Mouse (Mus musculus) macrophage (primary cell): Measurements from ENCODE around the gene Pkp4. TPM values are rescaled to one million over a fixed set of nuclear protein-coding genes. Genes with fewer than 3 reads are reported as not detected.

Source experiments
- H3K27ac ChIP-seq: fragments of 350-480 bp; formaldehyde crosslinking; 2 replicates; pipeline ENCODE4 v1.9.0; 2021
- H3K36me3 ChIP-seq: fragments of 350-480 bp; formaldehyde crosslinking; 2 replicates; pipeline ENCODE4 v1.9.0; 2021; ENCODE audit errors: inconsistent target
- H3K4me3 ChIP-seq: fragments of 350-480 bp; formaldehyde crosslinking; 2 replicates; pipeline ENCODE4 v1.9.0; 2021; ENCODE audit errors: inconsistent target
- H3K79me2 ChIP-seq: fragments of 350-480 bp; formaldehyde crosslinking; 2 replicates; pipeline ENCODE4 v1.9.0; 2021; ENCODE audit errors: inconsistent target
- WGBS: methylation state at CpG from one replicate; pipeline ENCODE4 v1.1.7; 2026; ENCODE audit warnings: inconsistent platforms; ENCODE audit not compliant: missing documents; 5-methylcytosine and 5-hydroxymethylcytosine counted together
- polyA plus RNA-seq: library from polyadenylated mRNA; stranded (reverse); fragments of 250-400 nt; gene quantifications from 3 replicates; pipeline ENCODE4 v1.2.4, GENCODE M21; 2018; ENCODE audit warnings: inconsistent platforms
- total RNA-seq, 78 experiments: library from RNA; depleted of rRNA; stranded (reverse); fragments of 250-400 nt; gene quantifications; 1 replicate in 9 of 78; 2 replicates in 24 of 78; 3 replicates in 43 of 78; 4 replicates in 2 of 78; pipeline ENCODE4 v1.2.4; 2018; ENCODE audit warnings: inconsistent platforms in 56 of 78

Gene Pkp4
- 100 to 1,000 TPM in 9 of 26 experiments, 10 to 100 TPM in 17; 48.9 to 172 (median 89.5) TPM for total RNA-seq (2018; cell fraction: chromatin; rRNA removed)
- total RNA-seq (2018; cell fraction: cytosol; rRNA removed), result 10 to 100 TPM; 40.1 to 61.8 (median 51.8) TPM
- 100 to 1,000 TPM in 5 of 26 experiments, 10 to 100 TPM in 21; 57.4 to 161 (median 83.1) TPM for total RNA-seq (2018; cell fraction: nucleus; rRNA removed)
- 33.2 to 69.4 TPM (median 48.4 TPM) in 3 replicates for polyA plus RNA-seq

DNA sequence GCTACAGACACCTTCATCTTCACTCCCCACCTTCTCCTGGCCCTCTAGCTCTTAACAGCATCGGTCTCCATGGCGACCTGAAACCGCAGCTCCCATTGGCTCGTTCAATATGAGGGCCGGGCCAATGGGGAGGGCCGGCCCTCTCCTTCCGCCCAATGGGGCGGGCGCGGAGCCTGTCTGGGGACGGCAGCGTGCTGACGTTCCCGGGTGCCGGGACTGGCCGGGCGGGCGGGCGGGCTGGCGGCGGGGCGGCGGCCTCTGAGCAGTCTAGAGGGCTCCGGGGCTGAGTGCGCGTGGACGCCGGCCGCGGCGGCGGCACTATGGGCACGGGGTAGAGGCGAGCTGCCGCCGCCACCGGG, at the start of gene Pkp4, which contains the start of gene Ccdc148:
Pkp4 (plus strand) TSS at position 246 of the 359 bp plus-strand sequence.
Ccdc148 (minus strand) TSS at position 79 of the 359 bp plus-strand sequence.
- Histone ChIP-seq H3K36me3 (no peaks in the 10 kb centered on the region), H3K4me3 (peak within 1 kb of the TSS; percentile 65), H3K79me2 (peaks cover 39% of the 10 kb centered on the region), H3K27ac (no peak within 1 kb of the TSS)
- WGBS, result 0% methylated on average over 17 of the region's 37 CpGs

DNA sequence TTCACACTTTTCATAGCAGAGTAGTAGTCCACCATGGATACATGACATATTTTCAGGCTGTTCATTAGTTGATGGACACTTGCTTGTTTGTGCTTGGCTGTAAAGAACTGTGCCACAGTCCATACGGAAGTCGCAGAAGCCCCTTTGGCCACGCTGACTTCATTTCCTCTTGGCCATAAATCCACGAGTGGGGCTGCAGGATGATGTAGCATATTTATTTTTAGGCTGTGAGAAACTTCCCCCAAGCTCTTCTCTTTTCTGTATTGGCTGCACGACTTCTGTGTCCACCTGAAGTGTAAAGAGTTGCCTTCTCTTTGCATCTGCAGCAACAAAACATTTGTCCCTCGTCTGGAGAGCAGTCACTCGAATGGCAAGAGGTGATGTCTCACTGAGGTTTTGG, 31.6 kb upstream of the Pkp4 start:
- H3K27ac ChIP-seq, result peak overlapping the region; percentile 60
- H3K79me2 ChIP-seq, result no peaks in the 10 kb centered on the region
- no peak overlapping the region for H3K4me3 ChIP-seq
- no peaks in the 10 kb centered on the region for H3K36me3 ChIP-seq
- 1% methylated on average over 6 of the region's 7 CpGs for WGBS

- 76% methylated on average over 8 of the region's 8 CpGs for WGBS
- Histone ChIP-seq H3K4me3 (no peak overlapping the region), H3K27ac (peak overlapping the region; percentile 60), H3K36me3 (no peaks in the 10 kb centered on the region), H3K79me2 (no peaks in the 10 kb centered on the region)
These were observed 30.8 kb upstream of the Pkp4 start for GRCm38 (mm10) chr2:59129821-59130220.

GRCm38 (mm10) chr2:59131044-59131443, 29.6 kb upstream of the Pkp4 start:
- Histone ChIP-seq H3K79me2 (no peaks in the 10 kb centered on the region), H3K4me3 (no peak overlapping the region), H3K36me3 (no peaks in the 10 kb centered on the region), H3K27ac (no peak overlapping the region)
- WGBS, result 94% methylated on average over 8 of the region's 8 CpGs

GRCm38 (mm10) chr2:59155428-59155827, 5.2 kb upstream of the Pkp4 start:
- H3K4me3 ChIP-seq, result no peak overlapping the region
- peak overlapping the region; percentile 13; the same call in 1 of the 2 replicates for H3K27ac ChIP-seq
- H3K79me2 ChIP-seq, result no peaks in the 10 kb centered on the region
- H3K36me3 ChIP-seq, result no peaks in the 10 kb centered on the region

DNA sequence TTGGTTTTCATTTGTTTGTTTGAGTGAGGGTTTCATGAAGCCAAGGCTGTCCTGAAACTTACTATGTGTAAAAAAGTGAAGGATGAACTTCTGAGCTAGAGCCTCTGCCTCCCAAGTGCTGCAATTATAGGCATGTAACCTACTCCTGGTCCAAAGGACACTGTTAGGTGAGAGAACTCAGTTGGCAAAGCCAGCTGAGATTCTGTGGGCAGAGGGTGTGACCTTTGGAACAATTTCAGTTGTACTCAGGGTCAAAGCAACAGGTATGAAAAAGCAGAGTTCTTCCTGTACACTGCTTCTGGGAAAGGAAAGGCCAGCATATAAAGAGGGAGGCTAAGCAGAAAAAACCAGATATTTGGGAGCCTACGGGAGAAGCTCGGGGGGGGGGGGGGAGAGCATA, 2.5 kb upstream of the Pkp4 start:
- H3K36me3 ChIP-seq, result no peaks in the 10 kb centered on the region
- H3K27ac ChIP-seq, result no peak overlapping the region
- WGBS, result 95% methylated on average over 2 of the region's 2 CpGs
- H3K79me2 ChIP-seq, result peaks cover 14% of the 10 kb centered on the region
- H3K4me3 ChIP-seq, result no peak overlapping the region

GRCm38 (mm10) chr2:59159961-59160604, 567 bp upstream of the Pkp4 start:
- Histone ChIP-seq H3K4me3 (peak overlapping the region; percentile 65), H3K36me3 (no peaks in the 10 kb centered on the region), H3K27ac (no peak overlapping the region), H3K79me2 (peaks cover 34% of the 10 kb centered on the region)
- WGBS, result 3% methylated on average over 16 of the region's 16 CpGs

DNA sequence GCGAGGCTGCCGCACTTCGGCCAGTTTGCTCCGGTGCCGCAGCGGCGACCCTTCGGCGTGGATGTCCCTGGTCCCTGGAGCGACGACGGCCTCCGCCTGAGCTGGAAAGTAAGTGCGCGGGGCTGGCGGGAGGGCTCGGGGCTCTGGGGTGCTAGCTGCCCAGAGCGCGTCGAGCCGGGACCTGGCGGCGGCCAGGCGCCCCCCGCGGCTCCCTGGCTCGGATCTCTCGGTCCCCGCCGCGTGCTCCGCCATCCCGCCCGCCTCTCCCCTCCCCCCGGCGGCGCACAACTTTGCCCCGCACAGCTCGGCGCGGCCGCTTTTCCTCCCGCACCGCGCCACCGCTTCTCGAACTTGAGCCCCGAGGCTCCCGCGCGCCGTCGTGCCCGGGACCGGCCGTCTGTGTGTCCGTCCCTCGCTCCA, 381 bp downstream of the Pkp4 start:
- WGBS, result 1% methylated on average over 34 of the region's 58 CpGs
- H3K4me3 ChIP-seq, result no peak overlapping the region
- H3K79me2 ChIP-seq, result peaks cover 43% of the 10 kb centered on the region
- no peak overlapping the region for H3K27ac ChIP-seq
- no peaks in the 10 kb centered on the region for H3K36me3 ChIP-seq

DNA sequence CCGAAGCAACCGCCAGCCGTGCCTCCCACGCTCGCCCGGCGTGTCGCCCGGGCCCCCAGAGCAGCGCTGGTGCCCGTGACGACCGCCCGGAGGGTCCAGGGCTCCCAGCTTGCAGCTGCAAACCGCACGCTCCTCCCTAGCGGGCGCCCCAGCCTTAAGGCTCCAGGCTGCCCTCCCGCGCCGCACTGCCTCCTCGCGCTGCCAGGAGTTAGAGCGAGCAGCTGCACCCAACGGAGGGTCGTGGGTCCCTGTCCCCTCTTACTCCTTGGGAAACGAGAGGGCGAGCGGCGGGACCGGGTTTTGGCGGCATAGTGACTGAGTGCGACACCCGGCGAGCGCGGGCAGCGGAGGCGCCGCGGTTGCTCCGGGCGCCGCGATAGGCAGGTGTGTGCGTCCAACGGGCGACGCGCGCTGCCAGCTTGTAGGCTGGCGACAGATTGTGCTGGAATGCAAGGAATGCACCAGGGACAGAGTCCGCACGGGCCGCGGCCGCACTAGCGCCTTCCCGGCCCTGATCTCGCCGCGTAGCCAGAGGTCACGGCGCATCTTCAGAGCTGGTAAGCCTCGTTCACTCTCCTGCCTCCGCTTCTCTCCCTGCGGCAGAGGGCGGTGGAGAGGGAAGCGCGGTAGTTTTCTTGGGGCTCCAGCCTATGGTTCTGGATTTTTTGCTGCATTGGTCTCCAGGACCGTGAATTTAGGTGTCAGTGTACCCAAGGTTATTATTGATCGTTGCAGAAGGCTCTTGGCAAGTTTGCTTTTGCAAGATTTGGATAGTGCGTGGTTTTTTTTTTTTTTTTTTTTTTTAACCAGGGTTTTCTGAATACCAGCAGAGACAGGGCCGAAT, 1.0 kb downstream of the Pkp4 start:
- no peaks in the 10 kb centered on the region for H3K36me3 ChIP-seq
- peaks cover 49% of the 10 kb centered on the region for H3K79me2 ChIP-seq
- peak overlapping the region; percentile 35 for H3K4me3 ChIP-seq
- no peak overlapping the region for H3K27ac ChIP-seq
- WGBS, result 1% methylated on average over 73 of the region's 74 CpGs

DNA sequence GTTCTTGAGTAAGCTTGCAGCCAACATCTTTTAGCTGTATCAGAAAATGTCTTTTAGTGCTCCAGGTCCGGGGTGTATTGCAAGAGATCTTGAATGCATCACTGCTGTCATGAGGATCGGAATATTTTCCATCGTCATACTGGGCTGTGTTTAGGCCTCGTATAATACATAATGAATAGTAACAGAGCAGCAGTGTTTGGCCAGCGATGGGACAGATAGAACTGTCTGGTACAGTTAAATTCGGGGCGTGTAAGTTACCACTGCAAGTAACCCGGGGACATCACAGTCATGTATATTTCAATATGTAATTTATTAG, 1.6 kb downstream of the Pkp4 start:
- no peak overlapping the region for H3K27ac ChIP-seq
- H3K36me3 ChIP-seq, result no peaks in the 10 kb centered on the region
- peak overlapping the region; percentile 35 for H3K4me3 ChIP-seq
- WGBS, result 79% methylated on average over 8 of the region's 8 CpGs
- peaks cover 55% of the 10 kb centered on the region for H3K79me2 ChIP-seq

DNA sequence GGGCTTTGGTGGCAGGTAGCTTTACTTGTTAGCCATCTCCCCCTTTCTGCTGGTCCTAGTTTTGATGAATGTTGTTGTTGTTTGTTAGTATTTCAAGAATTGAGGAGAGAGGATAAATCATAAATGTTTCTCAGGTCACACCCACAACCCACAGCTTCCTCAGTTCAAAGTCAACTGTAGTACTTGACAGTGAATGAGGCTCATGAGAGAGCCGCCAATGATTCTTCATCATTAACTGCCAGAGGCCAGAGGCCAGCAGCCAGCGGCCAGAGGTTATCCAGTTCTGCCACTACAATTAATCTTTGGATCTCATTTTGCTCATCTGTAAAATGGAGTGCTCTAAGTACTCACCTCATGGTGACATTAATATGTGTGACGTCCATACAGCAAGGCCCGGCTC, 6.3 kb downstream of the Pkp4 start:
- WGBS, result 88% methylated on average over 4 of the region's 4 CpGs
- no peaks in the 10 kb centered on the region for H3K36me3 ChIP-seq
- no peak overlapping the region for H3K27ac ChIP-seq
- peaks cover 100% of the 10 kb centered on the region for H3K79me2 ChIP-seq
- H3K4me3 ChIP-seq, result no peak overlapping the region

DNA sequence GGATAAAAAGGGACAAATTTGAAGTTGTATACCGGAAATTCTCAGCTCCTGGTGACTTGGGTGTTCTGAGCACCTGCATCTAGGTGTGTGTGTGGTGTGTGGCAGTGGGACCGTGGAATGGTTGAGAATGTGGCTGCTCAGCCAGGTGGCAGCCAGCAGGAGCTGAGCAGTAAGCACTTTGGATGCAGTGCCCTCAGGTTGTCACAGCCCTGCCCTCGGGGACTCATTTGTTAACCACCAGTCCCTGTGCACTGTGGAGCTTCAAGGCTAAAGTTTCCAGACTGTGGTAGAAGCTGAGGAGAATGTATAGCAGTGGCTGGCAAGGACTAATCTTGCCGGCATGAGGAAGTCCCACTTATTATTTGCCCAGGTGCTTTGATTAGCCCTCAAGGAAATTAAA, 7.2 kb downstream of the Pkp4 start:
- 92% methylated on average over 4 of the region's 4 CpGs for whole genome bisulfite sequencing

DNA sequence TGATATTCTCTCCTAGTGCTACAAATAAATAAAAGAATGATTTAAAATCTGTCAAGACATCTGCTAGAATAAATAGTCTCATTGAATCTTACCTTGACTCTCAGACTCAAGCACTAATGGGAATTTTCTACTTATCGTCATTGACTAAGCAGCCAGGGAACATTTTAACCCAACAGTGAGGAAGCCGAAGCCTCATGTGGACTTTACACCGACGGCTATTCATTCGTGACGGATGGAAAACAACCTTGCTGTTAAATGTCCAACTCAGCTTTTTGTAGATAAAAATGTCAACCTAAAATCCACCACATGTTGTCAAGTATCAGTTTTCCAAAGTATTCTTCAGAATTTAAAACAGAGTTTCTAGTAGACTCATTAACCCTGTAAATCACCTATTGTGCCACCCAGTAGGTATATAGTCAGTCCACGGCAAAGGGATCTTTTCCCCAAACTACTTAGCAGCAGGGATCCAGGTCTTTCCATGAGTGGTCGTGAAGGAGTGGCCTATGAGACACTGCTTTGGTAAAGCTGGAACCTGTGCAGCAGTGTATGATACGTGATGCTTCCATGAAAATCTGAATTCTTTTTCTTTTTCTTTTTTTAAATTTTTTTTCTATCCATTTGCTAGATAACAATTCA, 9.0 kb downstream of the Pkp4 start:
- Histone ChIP-seq H3K4me3 (no peak overlapping the region), H3K36me3 (no peaks in the 10 kb centered on the region), H3K79me2 (peaks cover 100% of the 10 kb centered on the region), H3K27ac (no peak overlapping the region)
- 96% methylated on average over 9 of the region's 9 CpGs for WGBS

More for the DNA sequence above, 7.2 kb downstream of the Pkp4 start:
- no peaks in the 10 kb centered on the region for H3K36me3 ChIP-seq
- peaks cover 100% of the 10 kb centered on the region for H3K79me2 ChIP-seq
- no peak overlapping the region for H3K4me3 ChIP-seq
- H3K27ac ChIP-seq, result no peak overlapping the region

GRCm38 (mm10) chr2:59170208-59170589, 9.5 kb downstream of the Pkp4 start:
- H3K4me3 ChIP-seq, result no peak overlapping the region
- no peaks in the 10 kb centered on the region for H3K36me3 ChIP-seq
- 96% methylated on average over 3 of the region's 3 CpGs for whole genome bisulfite sequencing
- no peak overlapping the region for H3K27ac ChIP-seq
- H3K79me2 ChIP-seq, result peaks cover 100% of the 10 kb centered on the region

- H3K27ac ChIP-seq, result no peak overlapping the region
- H3K4me3 ChIP-seq, result no peak overlapping the region
- H3K36me3 ChIP-seq, result no peaks in the 10 kb centered on the region
- WGBS, result 93% methylated on average over 5 of the region's 5 CpGs
- peaks cover 100% of the 10 kb centered on the region for H3K79me2 ChIP-seq
These were observed 9.9 kb downstream of the Pkp4 start for GRCm38 (mm10) chr2:59170593-59170992.
